Mouse (Mus musculus): ENCODE measurements at regions not wholly inside any gene's neighbourhood (a gene's known extent, or its start where the extent isn't known, plus 50 kb on each side); places are given as distances from the start of the nearest gene placed in this dataset.
A peak's percentile ranks its signal among the peaks of the same experiment; 100 is the strongest.

DNA sequence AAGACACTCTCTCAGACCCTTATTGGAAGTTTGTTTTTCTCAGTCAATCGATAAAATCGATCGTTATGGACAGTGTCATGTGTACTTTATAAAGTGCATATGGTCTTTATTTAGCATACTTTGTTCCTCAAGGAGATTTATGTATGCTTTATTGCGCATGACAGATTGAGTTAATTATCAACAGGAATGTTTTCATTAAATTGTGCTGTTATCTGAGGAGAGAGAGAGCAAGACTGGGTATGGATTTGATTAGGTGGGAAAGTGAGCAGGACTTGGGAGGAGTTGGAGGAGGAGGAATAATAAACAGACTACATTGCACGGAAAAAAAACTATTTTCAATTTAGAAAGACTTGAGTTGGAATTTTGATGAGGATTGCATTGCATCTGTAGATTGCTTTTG is 183.8 kb upstream of the Sstr1 start:
- no peak for DNase-seq (ENCODE audit: low spot score in 2 of 2)

GRCm38 (mm10) chr12:58056368-58056860 is 155.2 kb upstream of the Sstr1 start:
- DNase-seq (ENCODE audit: low spot score in 2 of 2), result no peak

GRCm38 (mm10) chr12:58067318-58068223 is 144.0 kb upstream of the Sstr1 start:
- DNase-seq (ENCODE audit: low spot score in 2 of 2), result no peak

DNA sequence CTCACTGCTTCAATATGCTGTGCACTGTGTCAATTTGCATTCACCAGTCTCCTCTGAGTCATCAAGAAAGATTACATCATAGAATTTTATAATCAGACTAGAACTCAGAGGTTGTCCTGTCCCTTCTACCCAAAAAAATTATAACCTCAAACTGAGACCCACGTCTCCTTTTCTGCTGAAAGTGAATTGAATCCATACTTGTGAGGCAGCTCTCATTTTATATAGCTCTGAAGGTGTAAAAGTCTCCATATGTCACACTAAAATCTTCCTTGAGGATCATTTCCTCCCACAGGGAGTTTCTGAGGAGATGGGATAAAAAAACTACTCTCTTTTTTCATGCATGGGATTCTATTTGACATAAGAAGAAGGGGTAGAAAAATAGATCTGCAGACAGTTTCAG is 124.3 kb upstream of the Sstr1 start:
- no peak for DNase-seq (ENCODE audit: low spot score in 2 of 2)

DNA sequence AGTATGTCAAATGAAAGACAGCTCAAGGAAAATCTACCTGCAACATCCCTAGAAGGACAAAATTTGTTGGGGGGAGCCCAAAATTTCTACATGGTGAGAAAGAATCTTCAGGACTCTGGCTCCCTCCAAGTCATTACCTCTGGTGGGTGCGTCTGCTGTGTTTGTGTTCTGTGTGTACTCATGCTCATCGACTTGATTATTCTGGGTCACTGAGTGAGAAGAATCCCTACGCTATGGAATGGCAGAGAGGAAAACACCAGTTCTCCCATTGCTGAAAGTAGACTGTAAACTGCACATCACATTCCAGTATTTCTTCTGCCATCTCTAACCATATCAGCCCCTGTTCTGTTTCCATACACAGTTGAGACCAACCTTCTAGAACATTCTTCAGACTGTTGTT is 98.9 kb upstream of the Sstr1 start:
- no peak for DNase-seq (ENCODE audit: low spot score in 2 of 2)

DNA sequence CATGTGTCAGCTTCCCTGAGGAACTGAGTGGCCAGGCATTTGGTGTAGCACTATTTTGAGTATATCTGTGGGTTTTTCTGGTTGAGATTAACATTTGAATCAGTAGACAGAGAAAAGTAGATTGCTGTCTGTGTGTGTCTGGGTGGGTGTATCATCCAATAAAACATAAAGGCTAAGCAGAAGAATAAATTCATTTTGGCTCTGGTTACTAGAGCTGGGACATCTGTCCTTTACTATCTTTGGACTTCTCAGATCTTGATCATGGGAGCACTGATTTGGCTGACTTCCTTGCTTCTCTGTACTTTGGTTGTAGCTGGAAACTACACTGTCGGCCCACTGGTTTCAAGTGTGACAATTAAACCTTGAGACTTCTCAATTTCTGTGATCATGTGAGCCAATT is 72.5 kb upstream of the Sstr1 start:
- peak in 1 of 2 experiments; percentile 9 for DNase-seq (ENCODE audit: low spot score in 2 of 2)

DNA sequence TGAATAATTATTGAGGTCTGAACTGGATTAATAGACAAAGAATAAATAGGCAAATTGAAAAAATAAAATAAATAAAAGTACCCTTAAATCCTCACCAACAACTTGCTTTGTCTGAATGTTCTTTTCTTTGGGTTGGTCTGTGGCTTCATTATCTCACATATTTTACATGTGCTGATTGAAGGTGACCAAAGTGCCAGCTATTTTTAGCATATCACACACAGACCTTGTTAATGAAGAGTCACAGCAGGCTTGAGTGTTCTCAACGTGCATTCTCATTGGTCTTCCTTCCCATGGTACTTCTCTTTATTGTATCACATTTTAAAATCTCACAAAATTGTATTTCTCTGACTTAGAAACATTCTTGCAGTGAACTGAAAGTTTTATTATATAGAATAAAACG is 59.7 kb upstream of the Sstr1 start:
- no peak for DNase-seq (ENCODE audit: low spot score in 2 of 2)

Measured in frontal cortex, postnatal 10 days (tissue).